Mouse (Mus musculus) liver, embryonic 16.5 days (tissue): ENCODE measurements at regions not wholly inside any gene's neighbourhood (a gene's known extent, or its start where the extent isn't known, plus 50 kb on each side); places are given as distances from the start of the nearest gene placed in this dataset.
A peak's percentile ranks its signal among the peaks of the same experiment; 100 is the strongest.

Experiments used
- ATAC-seq: fragments of 200-750 bp; cut with Nextera tagmentation; 2 replicates; pipeline ENCODE4 v1.8.0; 2017; ENCODE audit warnings: low read depth, mild to moderate bottlenecking, moderate number of reproducible peaks, moderate library complexity
- H3K27ac ChIP-seq: fragments of 300-500 bp; sonication (generic); 2 replicates; pipeline ENCODE4 v1.5.1; 2014; ENCODE audit warnings: mild to moderate bottlenecking, low read length
- H3K27me3 ChIP-seq: fragments of 300-500 bp; sonication (generic); 2 replicates; pipeline ENCODE4 v1.6.1; 2014; ENCODE audit warnings: low read depth, low read length, mixed read lengths; ENCODE audit not compliant: control insufficient read depth, insufficient read depth
- H3K36me3 ChIP-seq: fragments of 300-500 bp; sonication (generic); 2 replicates; pipeline ENCODE4 v1.6.1; 2014; ENCODE audit warnings: mild to moderate bottlenecking; ENCODE audit not compliant: control insufficient read depth, insufficient read depth
- H3K4me1 ChIP-seq: fragments of 300-500 bp; sonication (generic); 2 replicates; pipeline ENCODE4 v1.6.1; 2014; ENCODE audit warnings: low read depth, low read length, mixed read lengths; ENCODE audit not compliant: control insufficient read depth
- H3K4me2 ChIP-seq: fragments of 300-500 bp; sonication (generic); 2 replicates; pipeline ENCODE4 v1.6.1; 2014; ENCODE audit warnings: low read depth, low read length, mixed read lengths
- H3K4me3 ChIP-seq: fragments of 300-500 bp; sonication (generic); 2 replicates; pipeline ENCODE4 v1.5.1; 2014; ENCODE audit warnings: low read depth, mild to moderate bottlenecking, low read length
- H3K9ac ChIP-seq: fragments of 300-500 bp; sonication (generic); 2 replicates; pipeline ENCODE4 v1.6.1; 2014; ENCODE audit warnings: low read depth, low read length
- H3K9me3 ChIP-seq: fragments of 300-500 bp; sonication (generic); replicated peaks from 2 replicates; pipeline ENCODE4 v1.6.1; 2016; ENCODE audit warnings: low read length; ENCODE audit not compliant: control insufficient read depth
- WGBS: fragments of 180-500 bp; shearing (Covaris S2); extraction: QIAGEN DNeasy Blood & Tissue Kit; methylation state at CpG from one replicate; pipeline ENCODE4 v1.1.7; 2014; ENCODE audit not compliant: insufficient replicate concordance; 5-methylcytosine and 5-hydroxymethylcytosine counted together

DNA sequence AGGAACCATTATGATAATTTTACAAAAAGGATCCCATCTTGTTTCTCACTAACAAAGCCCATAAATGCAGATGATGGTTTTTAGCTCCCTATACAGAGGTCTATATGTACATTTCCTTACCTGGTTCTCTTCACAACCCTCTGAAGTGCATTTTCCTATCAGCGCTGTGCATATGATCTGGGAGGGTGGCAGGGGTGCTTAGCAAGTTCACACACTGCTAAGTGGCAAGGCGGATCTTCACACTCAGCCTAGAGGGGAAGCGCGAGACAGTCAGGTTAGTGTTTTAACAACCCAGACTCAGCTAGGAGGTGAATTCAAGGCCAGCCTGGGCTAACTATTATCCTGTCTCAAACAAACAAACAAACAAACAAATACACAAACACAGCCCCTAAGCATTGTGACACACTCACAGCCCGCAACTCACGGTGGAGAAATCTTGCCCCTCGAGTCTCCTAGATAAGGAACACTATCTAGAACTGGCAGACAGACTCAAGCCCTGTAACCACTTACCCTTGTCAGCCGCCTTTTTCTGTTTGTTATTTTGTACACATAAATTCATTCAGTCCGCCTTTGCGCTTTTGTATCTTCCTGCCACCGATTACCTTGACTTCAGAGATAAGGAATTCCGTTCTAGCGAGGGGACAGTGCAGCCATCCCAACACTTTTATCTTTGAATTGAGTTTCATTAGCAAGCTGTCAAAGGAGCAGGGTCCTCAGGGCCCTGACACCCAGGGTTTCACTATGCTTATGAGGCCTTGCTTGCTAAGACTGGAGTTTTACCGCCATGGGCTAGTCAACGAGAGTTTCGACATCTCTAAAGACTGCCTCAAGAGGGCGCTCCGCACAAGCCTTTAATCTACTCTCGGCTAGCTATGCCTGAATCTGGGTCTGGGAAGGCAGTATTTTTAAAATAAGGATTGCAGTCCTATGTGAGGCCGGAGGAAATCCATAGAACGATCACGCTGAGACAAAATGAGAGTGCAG, 53.0 kb upstream of the Tiam2 start:
- Histone ChIP-seq H3K9me3 (no peaks in the 10 kb centered on the region), H3K4me2 (peak overlapping the region; percentile 24), H3K4me1 (no peaks in the 10 kb centered on the region; the same call in 1 of the 2 replicates), H3K27me3 (no peaks in the 10 kb centered on the region), H3K4me3 (no peak overlapping the region), H3K36me3 (no peaks in the 10 kb centered on the region), H3K9ac (no peak overlapping the region), H3K27ac (no peak overlapping the region)
- ATAC-seq, result peak; percentile 68
- 12% methylated on average over 22 of the region's 22 CpGs for WGBS

DNA sequence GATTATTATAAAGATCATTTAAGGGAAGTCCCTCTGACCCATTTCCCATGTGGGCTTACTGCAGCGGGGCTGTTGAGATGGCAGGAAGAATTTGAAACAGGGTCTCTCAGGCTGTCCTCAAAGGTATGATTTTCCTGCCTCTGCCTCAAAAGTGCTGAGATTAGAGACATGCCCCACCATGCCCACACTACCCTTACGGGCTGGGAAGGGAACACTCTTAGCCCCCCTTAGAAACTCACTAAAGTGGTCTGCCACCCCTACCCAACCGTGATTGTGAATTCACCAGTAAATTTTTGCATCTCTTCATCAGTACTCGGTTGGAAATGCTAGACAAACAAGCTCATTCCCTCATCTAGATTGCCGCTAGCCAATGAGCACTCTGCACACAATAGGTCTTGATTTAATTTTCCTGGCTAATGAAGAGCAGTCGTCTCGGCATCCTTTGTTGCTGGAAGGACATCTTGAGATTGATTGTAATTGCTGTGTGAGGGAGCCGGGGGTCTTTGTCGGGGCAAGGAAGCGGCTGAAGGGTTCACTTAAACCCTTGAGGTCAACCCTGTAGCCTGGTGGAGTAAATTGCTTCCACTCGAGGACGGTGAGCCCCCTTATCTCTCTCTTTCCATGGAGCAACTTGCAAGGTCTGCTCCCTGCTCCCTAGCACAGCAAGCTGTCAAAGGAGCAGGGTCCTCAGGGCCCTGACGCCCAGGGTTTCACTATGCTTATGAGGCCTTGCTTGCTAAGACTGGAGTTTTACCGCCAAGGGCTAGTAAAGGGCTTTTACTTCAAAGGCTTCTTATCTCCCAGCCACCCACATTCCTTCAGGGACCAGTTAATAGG, 51.7 kb upstream of the Tiam2 start:
- ATAC-seq, result no peak
- H3K9me3 ChIP-seq, result no peaks in the 10 kb centered on the region
- H3K4me3 ChIP-seq, result no peak overlapping the region
- no peak overlapping the region for H3K27ac ChIP-seq
- no peaks in the 10 kb centered on the region for H3K36me3 ChIP-seq
- H3K9ac ChIP-seq, result no peak overlapping the region
- 49% methylated on average over 14 of the region's 14 CpGs for WGBS
- H3K4me1 ChIP-seq, result no peaks in the 10 kb centered on the region; the same call in 1 of the 2 replicates
- H3K27me3 ChIP-seq, result no peaks in the 10 kb centered on the region
- H3K4me2 ChIP-seq, result no peak overlapping the region
